Mouse (Mus musculus): ENCODE data around the gene Eif4e2. TPM values are rescaled to one million over a fixed set of nuclear protein-coding genes. Genes with fewer than 3 reads are reported as not detected.

The Eif4e2 gene
- polyA plus RNA-seq, 1 experiment from 2014 or later, result 181 TPM

GRCm38 (mm10) chr1:87206339-87206738, 7.4 kb upstream of the Eif4e2 start:
- H3K27me3 ChIP-seq (ENCODE audit: low read depth, poor library complexity, severe bottlenecking), result peaks cover 40% of the 10 kb centered on the region
- DNase-seq (ENCODE audit: low spot score), result no peak
- no peaks in the 10 kb centered on the region for H3K36me3 ChIP-seq
- H3K4me1 ChIP-seq, result peaks cover 19% of the 10 kb centered on the region
- WGBS, result 18% methylated on average over 17 of the region's 17 CpGs
- no peaks in the 10 kb centered on the region for H3K9me3 ChIP-seq (replicated peaks)
- peak overlapping the region; percentile 11; the same call in 1 of the 2 replicates for H3K4me3 ChIP-seq
- H3K27ac ChIP-seq, result no peak overlapping the region

- Histone ChIP-seq H3K27ac (no peak overlapping the region), H3K4me1 (peaks cover 25% of the 10 kb centered on the region), H3K27me3 (ENCODE audit: low read depth, poor library complexity, severe bottlenecking) (peaks cover 29% of the 10 kb centered on the region), H3K36me3 (peaks cover 6% of the 10 kb centered on the region; the same call in 1 of the 2 replicates), H3K4me3 (no peak overlapping the region), H3K9me3 (replicated peaks) (no peaks in the 10 kb centered on the region)
- no peak for DNase-seq (ENCODE audit: low spot score)
- WGBS, result 84% methylated on average over 4 of the region's 4 CpGs
Measured at GRCm38 (mm10) chr1:87211431-87211830, 2.3 kb upstream of the Eif4e2 start.

DNA sequence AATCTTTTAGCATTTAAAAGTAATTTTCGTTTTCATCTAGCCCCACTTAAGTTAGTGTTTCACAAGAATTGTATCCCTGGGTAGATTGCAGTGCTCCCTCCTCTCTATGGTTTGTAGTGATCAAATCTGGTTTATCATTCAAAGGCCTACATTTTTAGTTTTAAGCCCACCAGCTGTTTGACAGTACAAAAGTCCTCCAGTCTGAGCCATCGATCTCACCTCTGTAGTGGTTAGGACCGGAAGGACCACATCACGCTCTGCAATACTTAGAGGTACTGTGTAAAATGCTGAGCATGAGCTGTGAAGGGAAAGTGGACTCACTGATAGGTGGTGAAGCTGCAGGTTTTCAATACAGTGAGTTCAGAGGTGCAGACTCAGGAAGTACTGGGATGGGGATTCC, 1.0 kb downstream of the Eif4e2 start:
- WGBS, result 36% methylated on average over 4 of the region's 4 CpGs
- H3K9me3 ChIP-seq (replicated peaks), result no peaks in the 10 kb centered on the region
- peak overlapping the region; percentile 99 for H3K27ac ChIP-seq
- H3K4me3 ChIP-seq, result peak overlapping the region; percentile 88
- peaks cover 37% of the 10 kb centered on the region for H3K36me3 ChIP-seq
- H3K4me1 ChIP-seq, result peaks cover 24% of the 10 kb centered on the region
- no peaks in the 10 kb centered on the region for H3K27me3 ChIP-seq (ENCODE audit: low read depth, poor library complexity, severe bottlenecking)
- DNase-seq (ENCODE audit: low spot score), result no peak

GRCm38 (mm10) chr1:87217938-87218337, 4.2 kb downstream of the Eif4e2 start:
- DNase-seq (ENCODE audit: low spot score), result no peak
- Histone ChIP-seq H3K9me3 (replicated peaks) (no peaks in the 10 kb centered on the region), H3K36me3 (peaks cover 69% of the 10 kb centered on the region), H3K4me1 (peaks cover 22% of the 10 kb centered on the region), H3K4me3 (no peak overlapping the region), H3K27ac (no peak overlapping the region), H3K27me3 (ENCODE audit: low read depth, poor library complexity, severe bottlenecking) (no peaks in the 10 kb centered on the region)
- 84% methylated on average over 3 of the region's 3 CpGs for WGBS

GRCm38 (mm10) chr1:87225739-87226138, 12.0 kb downstream of the Eif4e2 start:
- H3K36me3 ChIP-seq, result peaks cover 100% of the 10 kb centered on the region
- H3K27me3 ChIP-seq (ENCODE audit: low read depth, poor library complexity, severe bottlenecking), result no peaks in the 10 kb centered on the region
- H3K9me3 ChIP-seq (replicated peaks), result no peaks in the 10 kb centered on the region
- 98% methylated on average over 8 of the region's 8 CpGs for WGBS
- H3K27ac ChIP-seq, result no peak overlapping the region
- no peaks in the 10 kb centered on the region for H3K4me1 ChIP-seq
- DNase-seq (ENCODE audit: low spot score), result no peak
- no peak overlapping the region for H3K4me3 ChIP-seq

GRCm38 (mm10) chr1:87226409-87227159, 12.9 kb downstream of the Eif4e2 start:
- no peaks in the 10 kb centered on the region for H3K4me1 ChIP-seq
- no peak overlapping the region for H3K27ac ChIP-seq
- DNase-seq (ENCODE audit: low spot score), result no peak
- no peaks in the 10 kb centered on the region for H3K27me3 ChIP-seq (ENCODE audit: low read depth, poor library complexity, severe bottlenecking)
- H3K4me3 ChIP-seq, result no peak overlapping the region
- 100% methylated on average over 1 of the region's 1 CpGs for WGBS
- H3K36me3 ChIP-seq, result peaks cover 100% of the 10 kb centered on the region
- no peaks in the 10 kb centered on the region for H3K9me3 ChIP-seq (replicated peaks)

DNA sequence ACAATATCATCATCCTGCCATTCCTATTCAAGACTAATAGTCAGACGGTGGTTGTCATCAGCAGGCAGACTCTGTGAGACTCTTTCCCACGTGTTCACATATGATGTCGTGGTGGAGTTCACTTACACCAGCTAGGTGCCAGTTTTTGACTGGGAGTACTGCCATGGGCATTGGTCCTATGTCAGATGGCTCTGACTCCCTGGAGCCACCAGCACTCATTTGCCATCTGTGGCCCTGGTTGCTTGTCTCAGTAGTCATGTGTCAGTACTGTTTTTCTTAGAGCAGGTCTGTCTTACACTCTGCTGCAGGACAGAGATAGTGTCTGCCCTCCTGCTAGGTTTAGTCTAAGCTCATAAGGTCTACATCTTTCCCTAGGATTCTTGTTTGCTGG, 13.4 kb downstream of the Eif4e2 start:
- DNase-seq (ENCODE audit: low spot score), result no peak
- Histone ChIP-seq H3K4me3 (no peak overlapping the region), H3K27ac (no peak overlapping the region), H3K36me3 (peaks cover 100% of the 10 kb centered on the region), H3K4me1 (no peaks in the 10 kb centered on the region), H3K27me3 (ENCODE audit: low read depth, poor library complexity, severe bottlenecking) (no peaks in the 10 kb centered on the region), H3K9me3 (replicated peaks) (no peaks in the 10 kb centered on the region)
- WGBS, result 94% methylated on average over 3 of the region's 3 CpGs

DNA sequence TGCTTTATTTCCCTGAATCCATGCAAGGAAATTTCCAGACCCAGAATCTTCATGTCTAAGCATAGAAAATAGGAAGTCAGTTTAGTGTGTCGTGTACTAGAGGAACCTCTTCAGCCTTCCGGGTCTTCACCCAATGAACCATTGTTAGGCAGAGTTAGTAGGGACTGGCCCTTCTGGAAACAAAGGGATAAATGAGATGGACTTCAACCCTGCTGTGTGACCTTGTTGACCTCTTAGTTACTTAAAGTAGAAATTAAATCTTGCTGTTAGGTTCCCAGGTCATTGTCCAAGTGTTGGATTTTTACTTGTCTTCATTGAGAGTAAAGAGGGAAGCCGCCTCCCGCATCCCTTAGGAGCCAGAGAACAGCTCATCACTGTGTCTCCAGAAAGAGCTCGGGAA, 16.9 kb downstream of the Eif4e2 start:
- no peak for DNase-seq (ENCODE audit: low spot score)
- H3K9me3 ChIP-seq (replicated peaks), result no peaks in the 10 kb centered on the region
- peaks cover 98% of the 10 kb centered on the region for H3K36me3 ChIP-seq

DNA sequence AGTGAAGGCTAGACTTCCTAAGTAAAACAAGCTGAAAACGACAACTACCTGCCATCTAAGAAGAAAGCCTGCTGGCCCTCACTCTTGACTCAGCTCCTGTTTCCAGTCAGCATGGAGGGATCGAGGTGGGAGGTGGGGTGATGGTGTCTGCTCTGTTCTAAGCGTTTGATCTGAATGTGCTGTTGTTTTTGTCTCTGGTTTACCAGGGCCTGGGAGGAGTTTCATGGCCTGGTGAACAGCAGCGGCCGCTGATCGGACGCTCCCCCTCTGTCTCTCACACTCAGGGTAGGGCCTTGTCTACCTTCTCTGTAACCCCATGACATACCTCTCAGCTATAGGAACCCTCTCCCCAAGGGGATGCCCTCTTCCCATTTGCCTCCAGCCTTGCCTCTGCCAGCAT, 18.5 kb downstream of the Eif4e2 start:
- H3K4me1 ChIP-seq, result no peaks in the 10 kb centered on the region
- WGBS, result 81% methylated on average over 7 of the region's 7 CpGs
- peaks cover 96% of the 10 kb centered on the region for H3K36me3 ChIP-seq

More for the DNA sequence above, 16.9 kb downstream of the Eif4e2 start:
- H3K27me3 ChIP-seq (ENCODE audit: low read depth, poor library complexity, severe bottlenecking), result no peaks in the 10 kb centered on the region
- WGBS, result 91% methylated on average over 5 of the region's 5 CpGs
- no peaks in the 10 kb centered on the region for H3K4me1 ChIP-seq
- no peak overlapping the region for H3K4me3 ChIP-seq
- H3K27ac ChIP-seq, result no peak overlapping the region

GRCm38 (mm10) chr1:87239056-87239455, 25.3 kb downstream of the Eif4e2 start:
- Histone ChIP-seq H3K27ac (no peak overlapping the region), H3K4me3 (no peak overlapping the region), H3K27me3 (ENCODE audit: low read depth, poor library complexity, severe bottlenecking) (no peaks in the 10 kb centered on the region), H3K9me3 (replicated peaks) (no peaks in the 10 kb centered on the region), H3K36me3 (peaks cover 54% of the 10 kb centered on the region), H3K4me1 (no peaks in the 10 kb centered on the region)
- DNase-seq (ENCODE audit: low spot score), result no peak
- WGBS, result 74% methylated on average over 8 of the region's 8 CpGs

More for the DNA sequence above, 18.5 kb downstream of the Eif4e2 start:
- Histone ChIP-seq H3K27me3 (ENCODE audit: low read depth, poor library complexity, severe bottlenecking) (no peaks in the 10 kb centered on the region), H3K27ac (no peak overlapping the region), H3K9me3 (replicated peaks) (no peaks in the 10 kb centered on the region), H3K4me3 (no peak overlapping the region)
- DNase-seq (ENCODE audit: low spot score), result no peak

DNA sequence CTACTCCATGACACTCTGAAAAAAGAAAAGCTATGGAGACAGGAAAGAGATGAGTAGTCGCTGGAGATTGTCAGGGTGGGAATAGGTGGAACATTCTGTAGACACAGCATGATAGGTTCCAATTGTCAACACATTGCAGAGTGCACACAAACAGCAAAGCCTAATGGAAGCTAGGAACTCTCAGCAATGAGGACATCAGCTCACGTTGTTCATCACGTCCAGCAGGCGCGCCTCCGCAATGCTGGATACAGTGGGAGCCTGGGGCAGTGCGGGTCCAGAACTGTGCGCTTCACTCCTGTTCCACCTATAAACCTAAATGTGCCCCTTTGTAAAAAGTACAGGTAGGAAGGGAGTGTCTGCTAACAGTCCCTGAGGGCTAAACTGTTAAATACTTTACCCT, 29.3 kb downstream of the Eif4e2 start:
- WGBS, result 89% methylated on average over 8 of the region's 8 CpGs
- Histone ChIP-seq H3K27me3 (ENCODE audit: low read depth, poor library complexity, severe bottlenecking) (no peaks in the 10 kb centered on the region), H3K27ac (no peak overlapping the region), H3K4me1 (peaks cover 3% of the 10 kb centered on the region; the same call in 1 of the 2 replicates), H3K4me3 (no peak overlapping the region), H3K9me3 (replicated peaks) (no peaks in the 10 kb centered on the region), H3K36me3 (peaks cover 19% of the 10 kb centered on the region)
- DNase-seq (ENCODE audit: low spot score), result no peak

GRCm38 (mm10) chr1:87245430-87245829, 31.7 kb downstream of the Eif4e2 start:
- no peak for DNase-seq (ENCODE audit: low spot score)
- Histone ChIP-seq H3K27me3 (ENCODE audit: low read depth, poor library complexity, severe bottlenecking) (no peaks in the 10 kb centered on the region), H3K9me3 (replicated peaks) (no peaks in the 10 kb centered on the region), H3K36me3 (no peaks in the 10 kb centered on the region), H3K4me1 (peaks cover 3% of the 10 kb centered on the region; the same call in 1 of the 2 replicates), H3K27ac (no peak overlapping the region), H3K4me3 (no peak overlapping the region)
- WGBS, result 41% methylated on average over 1 of the region's 1 CpGs

GRCm38 (mm10) chr1:87245929-87246815, 32.5 kb downstream of the Eif4e2 start:
- no peaks in the 10 kb centered on the region for H3K9me3 ChIP-seq (replicated peaks)
- H3K27me3 ChIP-seq (ENCODE audit: low read depth, poor library complexity, severe bottlenecking), result no peaks in the 10 kb centered on the region
- H3K4me3 ChIP-seq, result 0 out of 2 replicates have a peak overlapping the region, but pooled peaks have one; percentile 17
- peak; percentile 93 for DNase-seq (ENCODE audit: low spot score)
- H3K27ac ChIP-seq, result no peak overlapping the region
- WGBS, result 26% methylated on average over 22 of the region's 22 CpGs
- no peaks in the 10 kb centered on the region for H3K36me3 ChIP-seq
- H3K4me1 ChIP-seq, result peaks cover 3% of the 10 kb centered on the region; the same call in 1 of the 2 replicates
